Mouse (Mus musculus) granulocyte monocyte progenitor cell, adult 5-6 weeks (primary cell): ENCODE results near the gene Rptor. TPM values are rescaled to one million over a fixed set of nuclear protein-coding genes. Genes with fewer than 3 reads are reported as not detected.

Experiments
- ATAC-seq: replicated peaks from 2 replicates; pipeline ENCODE4 v1.8.0; 2016; ENCODE audit warnings: mild to moderate bottlenecking, moderate TSS enrichment, inconsistent platforms; ENCODE audit not compliant: poor library complexity, severe bottlenecking
- total RNA-seq, 2 experiments: library from RNA; stranded (forward) in 1 of 2; stranded (reverse) in 1 of 2; fragments of 200-712, 200-1000 nt in 1 of 2; fragments of >200 nt in 1 of 2; fragmentation: Nextera tagmentation in 1 of 2; gene quantifications; 2 replicates each; pipeline ENCODE4 v1.2.3; 2014 to 2017

Rptor gene
- total RNA-seq (2014; fragmentation: Nextera tagmentation) = 23.8 and 33.0 TPM in 2 replicates
- total RNA-seq (2017) = 13.7 and 20.9 TPM in 2 replicates

DNA sequence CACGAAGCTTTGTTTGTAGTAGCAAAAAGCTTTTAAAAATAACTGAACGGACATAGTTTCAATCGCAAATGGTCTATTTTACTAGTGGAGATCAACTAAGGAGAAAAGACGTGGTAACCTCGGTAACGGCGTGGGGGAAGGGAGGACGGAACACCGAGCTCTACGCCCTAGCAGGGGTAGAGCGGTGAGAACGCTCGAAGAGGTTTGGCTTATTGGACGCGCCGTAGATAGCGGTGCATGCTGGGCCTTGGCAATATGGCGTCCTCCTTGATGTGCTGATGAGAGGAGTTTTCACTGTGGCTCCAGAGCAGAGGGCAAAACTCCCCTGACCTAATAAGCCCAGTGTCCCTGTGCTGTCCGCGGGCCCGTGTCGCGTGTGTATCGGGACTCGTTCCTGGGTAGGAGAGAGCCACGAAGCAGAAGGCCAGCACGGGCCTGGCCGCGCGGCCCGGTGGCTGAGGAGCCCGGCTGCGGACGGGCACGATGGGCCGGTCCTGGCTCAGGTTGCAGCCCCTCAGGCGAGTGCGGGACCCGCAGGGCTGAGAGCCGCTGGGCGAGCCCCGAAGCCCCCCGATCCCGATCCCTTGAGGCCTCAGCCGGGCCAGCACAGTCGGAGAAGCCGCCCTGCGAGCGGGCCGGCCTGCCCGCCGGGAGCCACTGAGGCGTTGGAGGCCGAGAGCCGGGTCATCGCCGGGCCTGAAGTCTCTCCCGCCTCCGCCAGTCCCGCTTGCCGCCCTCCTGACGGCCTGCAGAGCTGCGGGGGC is at the start of gene Rptor:
Gene Rptor (plus strand): TSS at position 143 of the 764 bp plus-strand sequence.
- peak; percentile 100 for ATAC-seq

DNA sequence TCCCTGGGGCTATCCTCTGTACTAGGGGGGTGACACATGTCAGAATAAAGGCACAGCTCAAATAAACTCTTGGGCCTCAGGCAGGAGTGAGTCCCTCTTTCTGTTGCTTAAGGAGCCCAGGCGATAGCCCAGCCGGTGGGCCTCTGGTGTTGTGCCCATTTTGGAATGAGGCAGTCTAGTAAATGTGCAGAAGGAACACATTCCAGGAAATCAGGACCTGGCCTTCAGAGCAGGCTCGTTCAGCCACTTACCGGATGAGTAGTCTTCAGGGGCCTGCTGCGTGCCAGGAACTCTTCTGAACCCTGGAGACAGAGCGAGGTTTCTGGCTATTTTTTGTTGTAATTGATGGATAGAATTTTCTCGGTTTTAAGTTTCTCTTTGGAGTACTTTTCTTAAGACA is 48.0 kb upstream of the Rptor start:
- ATAC-seq = no peak

DNA sequence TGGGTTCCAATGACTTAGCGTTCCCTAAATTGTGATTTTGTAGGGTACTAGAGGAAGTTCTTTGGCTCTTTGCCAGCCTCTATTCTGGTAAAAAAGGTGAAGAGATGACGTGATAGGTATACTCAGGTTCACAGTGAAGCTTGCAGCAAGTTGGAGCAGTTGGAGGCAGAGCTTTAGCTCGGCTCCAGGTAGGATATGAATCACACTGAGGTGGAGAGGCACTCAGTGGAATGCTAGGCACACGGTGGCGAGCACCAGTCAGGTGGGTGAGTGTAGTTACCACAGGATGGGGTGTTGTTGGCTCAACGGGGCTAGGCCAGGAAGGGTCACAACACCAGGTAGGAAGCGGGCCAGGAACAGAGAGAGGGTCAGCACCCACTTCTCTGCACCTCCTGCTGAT is 47.5 kb upstream of the Rptor start:
- ATAC-seq = no peak

DNA sequence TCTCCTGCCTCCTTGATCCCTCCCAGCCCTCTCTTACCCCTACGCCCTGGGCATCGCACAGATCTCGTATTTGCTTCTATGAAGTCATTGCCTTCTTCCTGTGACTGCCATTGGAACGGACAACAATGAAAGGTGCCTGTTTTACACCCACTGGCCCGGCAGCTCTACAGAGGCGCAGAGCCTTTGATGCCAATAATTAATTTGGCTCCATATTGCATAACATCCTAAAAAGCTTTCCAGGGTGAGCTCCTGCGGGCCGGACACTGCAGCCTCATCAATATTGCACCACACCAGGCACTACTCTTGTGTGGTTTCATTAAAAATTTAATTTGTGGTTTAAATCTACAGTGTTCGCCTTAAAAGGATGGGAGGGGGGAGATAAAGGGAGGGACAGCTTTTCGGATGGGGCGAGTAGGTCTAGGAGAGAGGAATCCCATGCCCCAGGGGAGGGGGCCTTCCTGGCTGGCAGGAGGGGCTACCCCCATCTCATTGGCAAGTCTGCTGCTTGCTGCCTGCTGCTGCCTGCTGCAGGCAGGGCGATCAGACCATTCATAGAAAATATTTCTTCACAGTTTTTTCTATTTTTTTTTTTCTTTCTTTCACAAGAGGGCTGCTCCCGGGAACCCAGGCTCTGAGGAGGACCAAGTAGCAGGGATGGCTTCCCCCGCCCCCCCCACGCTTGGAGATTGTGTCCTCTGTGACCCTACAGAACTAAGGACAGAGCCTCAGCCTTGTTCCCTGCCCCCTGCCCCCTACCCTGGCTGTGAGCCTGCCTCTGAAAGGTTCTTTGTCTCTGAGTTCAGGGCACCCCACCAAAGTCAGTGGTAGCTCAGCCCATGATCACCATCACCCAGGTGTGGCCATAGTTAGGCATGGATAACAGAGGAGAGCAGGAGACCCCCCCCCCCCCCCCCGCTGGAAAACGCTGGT is 44.5 kb upstream of the Rptor start:
- ATAC-seq = no peak

DNA sequence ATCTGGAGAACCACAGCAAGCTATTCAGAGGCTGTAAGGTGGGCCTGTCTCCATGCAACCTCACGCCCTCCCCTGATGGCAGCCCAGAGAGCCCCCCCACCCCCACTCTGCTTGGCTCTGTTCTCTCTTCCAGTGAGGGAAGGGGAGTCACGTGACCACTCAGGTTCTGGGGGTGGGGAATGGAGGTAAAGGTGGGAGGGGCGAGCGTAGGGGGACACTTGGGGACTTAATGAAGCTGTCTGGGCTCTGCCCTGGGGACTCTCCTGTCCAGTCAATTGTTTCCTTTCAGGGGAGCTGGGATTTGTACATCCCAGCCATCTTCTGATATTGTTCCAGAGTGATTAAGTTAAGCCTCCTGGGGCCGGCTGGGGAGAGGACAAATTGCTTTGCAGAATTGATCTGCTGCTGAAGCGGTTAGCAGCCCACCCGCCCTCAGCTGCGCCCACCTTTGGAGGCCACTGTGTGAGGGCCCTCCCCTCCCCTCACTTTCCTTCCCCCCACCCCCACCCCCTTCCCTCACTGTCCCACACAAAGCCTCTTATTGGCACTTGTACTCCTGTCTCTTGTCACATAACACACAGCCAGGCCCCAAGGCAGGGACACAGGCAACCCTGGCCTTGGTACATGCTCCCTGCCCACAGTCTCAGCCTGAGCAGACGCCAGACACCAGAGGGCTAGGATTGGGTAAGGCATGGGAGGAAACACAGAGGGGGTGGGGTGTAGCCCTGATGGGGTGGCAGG is 43.7 kb upstream of the Rptor start:
- no peak for ATAC-seq

DNA sequence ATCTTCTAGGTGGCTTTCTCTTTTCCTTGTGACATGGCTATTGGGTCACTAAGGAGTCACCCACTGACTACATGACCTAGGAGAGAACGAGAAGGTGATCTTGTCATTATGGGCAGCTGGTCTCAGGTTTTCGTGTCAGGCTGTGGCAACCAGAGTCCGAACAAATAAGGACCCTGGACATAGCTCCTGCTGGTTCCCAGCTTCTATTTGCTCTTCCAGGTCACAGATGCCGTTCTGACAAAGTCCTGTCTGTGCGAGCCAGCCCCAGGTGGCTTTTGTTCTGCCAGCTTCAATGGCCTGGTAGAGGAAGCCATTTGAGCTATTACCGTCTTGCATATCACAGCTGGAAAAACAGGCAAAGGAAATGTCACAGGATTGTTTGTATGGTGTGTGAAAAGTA is 40.4 kb upstream of the Rptor start:
- no peak for ATAC-seq

DNA sequence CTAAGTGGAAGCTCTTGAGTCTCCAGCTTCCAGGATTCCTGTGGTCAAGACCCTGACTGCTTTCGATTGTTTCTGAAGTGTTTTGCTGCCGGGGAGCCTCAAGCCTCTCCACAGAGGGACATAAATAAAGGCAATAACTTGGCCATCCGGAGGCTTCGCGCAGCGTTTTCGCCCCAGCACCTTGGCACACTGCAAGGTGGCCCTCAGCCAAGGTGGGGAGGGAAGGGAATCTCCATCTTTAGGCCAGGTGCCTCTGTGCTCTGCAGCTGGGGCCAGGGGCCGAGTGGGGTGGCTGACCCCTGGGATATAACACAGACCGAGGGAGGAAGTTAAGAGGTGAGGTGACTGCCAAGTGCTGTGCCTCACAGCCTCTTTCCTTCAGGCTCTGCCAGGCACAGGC is 39.5 kb upstream of the Rptor start:
- ATAC-seq = no peak

DNA sequence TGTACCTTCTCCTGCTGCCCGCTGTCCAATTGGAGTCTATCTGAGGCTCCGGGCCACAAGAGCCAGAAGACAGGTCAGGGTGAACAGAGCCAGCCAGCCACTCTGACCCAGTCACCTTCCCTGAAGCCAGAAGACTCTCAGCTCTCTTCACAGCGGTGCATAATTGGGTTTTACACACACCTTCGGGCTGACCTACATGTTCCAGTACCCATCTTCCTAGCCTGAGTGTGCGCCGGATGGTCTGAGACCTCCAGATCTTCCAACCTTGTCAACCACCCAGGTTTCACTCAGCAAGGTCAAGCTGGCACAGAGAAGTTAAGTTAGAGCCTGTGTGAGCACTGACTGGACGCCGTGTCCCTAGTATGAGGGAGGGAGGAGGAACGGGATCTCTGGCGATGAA is 38.3 kb upstream of the Rptor start:
- ATAC-seq = no peak

DNA sequence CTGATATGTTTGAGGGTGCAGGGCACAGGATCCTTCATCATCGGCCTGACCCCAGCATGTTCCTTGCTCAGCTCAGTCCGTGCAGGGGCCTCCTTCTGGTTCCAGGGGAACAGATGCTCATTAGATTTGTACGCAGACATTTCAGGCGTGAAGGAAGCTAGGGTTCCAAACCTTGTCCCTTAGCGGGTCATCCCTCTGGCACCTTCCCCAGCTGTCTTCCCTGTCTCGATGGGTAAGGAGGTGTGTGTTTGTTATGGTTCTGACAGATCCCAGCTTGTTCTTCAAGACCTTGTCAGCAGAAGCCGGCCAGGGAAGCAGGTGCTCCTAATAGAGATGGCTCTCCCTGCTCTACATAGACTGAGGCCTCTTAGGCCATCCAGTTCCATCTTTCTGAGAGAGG is 37.7 kb upstream of the Rptor start:
- ATAC-seq = no peak

DNA sequence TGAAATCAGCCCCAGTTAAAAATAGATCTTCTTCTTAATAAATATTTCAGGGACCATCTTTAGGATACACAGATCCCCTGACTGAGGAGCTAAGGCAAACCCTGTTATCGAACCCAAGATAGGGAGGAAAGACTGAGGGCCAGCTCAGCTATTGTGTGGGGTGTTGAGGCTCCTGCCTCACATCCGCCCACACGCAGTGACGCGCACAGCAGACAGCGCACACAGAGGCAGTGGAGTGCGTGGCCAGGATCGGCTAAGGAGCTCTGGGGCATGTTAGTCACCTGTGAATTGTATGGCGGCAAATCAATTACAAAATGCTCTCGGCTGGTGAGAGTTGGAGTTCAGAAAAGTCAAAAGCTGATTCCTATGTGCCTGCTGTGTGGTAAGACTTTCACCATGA is 37.0 kb upstream of the Rptor start:
- no peak for ATAC-seq

DNA sequence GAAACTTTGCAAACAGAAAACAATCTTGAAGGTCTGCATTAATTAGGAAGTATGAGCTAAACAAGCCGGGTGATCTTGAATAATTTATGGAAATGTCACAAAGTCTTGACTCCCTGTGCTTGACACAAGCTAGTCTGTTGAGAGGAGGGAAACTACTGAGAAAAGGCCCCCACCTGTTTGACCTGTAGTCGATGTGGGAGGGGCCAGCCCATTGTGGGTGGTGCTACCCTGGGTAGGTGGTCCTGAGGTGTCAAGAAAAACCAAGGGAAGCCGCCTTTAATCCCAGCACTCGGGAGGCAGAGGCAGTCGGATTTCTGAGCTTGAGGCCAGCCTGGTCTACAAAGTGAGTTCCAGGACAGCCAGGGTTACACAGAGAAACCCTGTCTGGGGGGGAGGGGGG is 36.5 kb upstream of the Rptor start:
- no peak for ATAC-seq

DNA sequence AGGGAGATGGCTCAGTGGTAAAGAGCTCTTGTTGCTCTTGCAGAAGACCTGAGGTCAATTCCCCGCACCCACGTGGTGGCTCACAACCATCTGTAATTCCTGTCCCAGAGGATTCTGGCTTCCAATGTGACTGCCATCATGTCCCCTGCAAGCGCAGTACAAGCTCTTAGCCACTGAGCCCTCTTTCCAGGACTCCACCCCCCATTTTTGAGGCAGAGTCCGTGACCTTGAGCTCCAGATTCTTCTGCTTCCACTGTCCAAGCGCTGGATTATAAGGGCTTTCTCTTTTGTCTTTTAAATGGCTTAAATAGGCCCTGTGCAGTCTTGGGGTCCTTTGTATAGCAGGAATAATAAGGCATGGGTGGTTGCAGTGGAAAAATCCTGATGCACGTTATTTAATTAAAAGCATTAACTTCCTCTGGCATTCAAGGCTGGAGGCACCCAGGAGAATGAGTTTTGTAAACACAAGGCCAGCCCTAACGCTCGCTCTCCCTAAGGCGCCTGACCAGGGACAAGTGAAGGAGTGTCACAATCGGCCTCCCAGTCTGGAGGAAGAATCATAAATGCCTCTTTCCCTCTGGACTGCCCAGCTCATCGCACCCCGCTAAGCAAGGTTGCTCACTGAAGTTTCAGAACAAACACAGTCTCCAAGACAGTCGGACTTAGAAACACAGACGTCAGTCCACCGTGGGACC is 30.2 kb upstream of the Rptor start:
- no peak for ATAC-seq

DNA sequence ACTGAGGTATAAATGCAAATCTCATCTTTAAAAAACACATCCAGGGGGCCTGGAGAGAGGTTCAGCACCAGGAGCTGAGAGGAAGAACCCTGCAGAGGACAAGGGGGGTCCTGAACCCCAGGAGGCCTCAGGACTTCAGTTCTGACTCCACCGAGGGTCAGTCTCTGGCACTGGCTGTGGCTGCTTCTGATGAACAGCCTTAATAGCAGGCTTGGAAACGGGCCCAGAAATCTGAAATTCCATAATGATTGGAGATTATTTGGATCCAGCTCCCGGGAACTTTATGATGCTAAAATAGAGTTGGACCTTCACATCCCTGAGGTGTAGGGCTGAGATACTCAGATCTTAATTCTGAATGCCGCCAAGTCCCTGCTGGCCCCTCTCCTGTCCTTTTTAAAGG is 25.9 kb upstream of the Rptor start:
- no peak for ATAC-seq

DNA sequence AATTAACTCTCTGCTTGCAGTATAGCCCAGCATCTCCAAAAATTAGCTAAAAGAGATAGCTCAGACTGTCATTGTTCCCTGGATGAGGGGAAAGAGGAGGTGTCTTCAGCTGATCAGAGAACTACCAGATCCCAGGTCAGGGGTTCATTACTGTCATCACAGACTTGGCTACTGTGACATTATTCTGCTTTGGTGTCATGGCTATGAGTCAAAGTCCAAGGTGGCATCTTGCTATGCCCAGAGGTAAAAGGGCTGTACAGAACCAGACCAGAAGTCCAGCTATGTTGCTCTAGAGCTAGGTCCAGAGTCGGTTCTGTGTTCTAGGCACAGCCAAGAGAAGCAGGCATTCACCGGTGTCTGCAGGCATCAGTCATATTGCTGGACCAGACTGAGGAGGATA is 25.0 kb upstream of the Rptor start:
- ATAC-seq = no peak

DNA sequence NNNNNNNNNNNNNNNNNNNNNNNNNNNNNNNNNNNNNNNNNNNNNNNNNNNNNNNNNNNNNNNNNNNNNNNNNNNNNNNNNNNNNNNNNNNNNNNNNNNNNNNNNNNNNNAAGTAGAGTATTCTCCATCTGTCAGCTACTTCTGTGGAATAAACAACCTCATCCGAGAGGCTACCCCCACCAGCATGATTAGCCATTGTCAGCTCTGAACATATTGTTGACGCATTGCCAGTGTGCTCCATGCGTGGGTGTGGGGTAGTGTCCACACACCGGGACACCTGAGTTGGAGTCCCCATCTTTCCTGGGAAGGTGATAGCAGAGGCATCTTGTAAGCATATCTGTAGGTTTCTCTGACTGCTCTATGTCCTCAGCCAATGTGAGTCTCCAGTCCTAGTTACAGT is 16.2 kb upstream of the Rptor start:
- ATAC-seq = no peak

DNA sequence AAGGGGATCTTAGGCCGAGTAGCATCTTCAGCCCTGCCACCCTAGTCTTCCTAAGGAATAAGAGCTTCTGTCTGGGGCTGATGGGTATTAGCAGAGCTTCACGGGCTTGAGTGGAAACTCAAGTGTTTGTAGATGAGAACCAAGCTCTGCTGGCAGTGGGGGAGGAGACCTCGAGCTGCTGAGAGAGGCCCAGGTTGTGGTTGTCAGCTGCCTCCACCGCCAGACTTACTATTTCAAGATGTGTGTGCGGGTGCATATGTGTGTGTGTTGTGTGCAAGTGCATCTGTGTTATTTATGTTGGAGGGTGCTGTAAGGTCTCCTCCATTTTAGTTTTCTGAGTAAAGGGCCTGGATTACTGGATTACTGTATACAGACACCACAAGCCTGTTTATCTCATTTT is 15.6 kb upstream of the Rptor start:
- ATAC-seq = no peak

DNA sequence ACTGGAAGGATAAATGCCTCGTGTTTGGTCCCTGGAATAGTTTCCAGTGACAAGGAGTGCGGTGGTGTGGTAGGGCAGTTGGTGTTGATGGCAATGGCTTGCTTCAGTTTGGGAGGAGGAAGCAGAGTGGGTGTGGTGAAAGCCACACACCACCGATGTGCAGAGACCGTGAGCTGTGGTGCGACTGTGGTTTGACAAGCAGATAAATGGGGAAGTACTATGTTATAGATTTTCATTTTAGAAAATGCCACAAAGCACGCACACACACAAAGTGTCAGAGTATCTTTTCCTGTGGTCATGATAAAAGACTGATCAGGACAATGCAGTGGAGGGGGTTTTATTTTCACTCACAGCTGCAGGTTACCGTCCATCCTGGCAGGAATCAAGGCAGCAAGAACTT is 13.5 kb upstream of the Rptor start:
- peak; percentile 90 for ATAC-seq

DNA sequence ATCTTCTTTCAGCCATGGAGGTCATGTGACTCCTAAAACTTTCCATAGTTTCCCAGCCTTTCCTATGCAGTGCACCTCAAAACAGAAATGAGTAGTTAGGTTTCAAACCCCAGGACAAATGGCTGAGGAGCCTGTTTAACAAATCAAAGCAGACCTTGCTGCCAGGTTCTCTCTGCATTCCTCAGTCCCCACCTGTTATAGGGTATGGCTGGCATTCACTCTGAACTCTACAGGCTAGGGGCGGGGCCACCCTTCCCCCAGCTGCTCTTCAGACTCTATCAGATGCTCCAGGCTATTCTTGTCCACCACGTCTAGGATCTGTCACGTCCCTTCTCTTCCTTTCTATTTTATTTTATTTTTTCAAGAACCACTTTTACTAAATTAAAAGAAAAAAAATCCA is 8.7 kb upstream of the Rptor start:
- no peak for ATAC-seq

DNA sequence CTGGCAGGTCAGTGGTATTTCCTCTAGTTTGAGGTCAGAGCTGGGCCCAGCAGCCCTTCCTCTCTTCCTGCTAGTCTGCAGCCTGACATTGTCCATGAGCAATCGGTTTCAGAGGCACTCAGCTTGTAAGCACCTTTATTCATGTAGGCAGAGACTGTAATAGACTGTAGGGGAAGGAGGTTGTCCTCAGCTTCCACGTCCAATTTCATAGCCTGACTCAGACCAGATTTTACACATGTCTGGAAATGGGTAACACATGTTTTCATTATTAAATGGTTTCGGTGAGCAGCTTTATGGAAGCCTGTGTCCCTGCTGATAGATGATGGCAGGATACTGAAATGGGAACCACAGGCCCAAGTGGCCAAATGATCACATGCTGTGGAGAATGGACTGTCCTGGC is 3.8 kb upstream of the Rptor start:
- no peak for ATAC-seq

DNA sequence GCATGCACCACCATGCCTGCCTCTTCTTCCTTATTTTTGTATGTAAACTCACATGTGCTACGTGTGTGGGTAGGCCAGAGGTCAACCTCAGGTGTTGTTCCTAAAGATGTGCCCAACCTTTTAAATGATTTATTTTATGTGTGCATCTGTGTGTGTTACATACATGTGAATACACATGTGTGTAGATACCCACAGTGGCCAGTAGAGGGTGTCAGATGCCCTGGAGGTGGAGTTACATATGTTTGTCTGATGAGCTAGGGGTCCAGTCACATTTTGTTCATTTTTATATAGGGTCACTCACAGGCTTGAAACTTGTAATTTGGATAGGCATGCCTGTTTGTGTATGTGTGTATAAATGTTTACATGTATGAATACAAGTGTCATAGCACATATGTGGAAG is 2.4 kb upstream of the Rptor start:
- ATAC-seq = no peak
